In genomic region chr14:12541733-12542132, GRCm38 (mm10) we compare ENCODE assay signal across 30 mouse cellular contexts.
A peak's percentile ranks its signal among the peaks of the same experiment; 100 is the strongest.
DNase-seq lines count a peak whose midpoint lies in the region; ATAC-seq and TF ChIP-seq lines count a peak whose summit lies in the region.
"Had no signal": no experiment of that assay in that cellular context is flagged by ENCODE, and none has a peak within 500 bp of the region (broad histone marks: within the 10 kb centered on the region; RNA-seq: fewer than 3 reads in every experiment).

No protein-coding gene starts in this region.

- peak; percentile 32 for DNase-seq in forebrain, embryonic 14.5 days (ENCODE audit: low spot score)
- no peak for DNase-seq in forebrain, embryonic 11.5 days (ENCODE audit: low spot score)
- peak; percentile 8 for DNase-seq in lung, embryonic 14.5 days
- DNase-seq in lung, postnatal 0 days (ENCODE audit: low spot score), result no peak
- DNase-seq in mesoderm, embryonic 11.5 days (ENCODE audit: low read depth, low spot score), result peak; percentile 8
- no peak for DNase-seq in cerebellum, adult 8-10 months
- DNase-seq in adrenal gland, adult 2 months, result no peak
- DNase-seq: adrenal gland, postnatal 36 days; cerebellum, adult 11 months; cerebellum, postnatal 14 days; gastrocnemius, postnatal 14 days; heart, adult 11 months; heart, postnatal 10 days; kidney, adult 9 months; kidney, postnatal 14 days; liver; thymus, adult 2 months; thymus, postnatal 4 days had no signal

- peaks cover 20% of the 10 kb centered on the region; the same call in 1 of the 2 replicates for H3K36me3 ChIP-seq in forebrain, embryonic 14.5 days (ENCODE audit: control insufficient read depth, insufficient read depth, low read length)
- no peaks in the 10 kb centered on the region for H3K36me3 ChIP-seq in forebrain, embryonic 11.5 days (ENCODE audit: control insufficient read depth, insufficient read depth, low read length)
- no peaks in the 10 kb centered on the region for H3K36me3 ChIP-seq in lung, embryonic 14.5 days (ENCODE audit: insufficient read depth)
- H3K36me3 ChIP-seq in lung, postnatal 0 days (ENCODE audit: insufficient read depth, low read length), result no peaks in the 10 kb centered on the region
- H3K36me3 ChIP-seq: embryonic facial prominence, embryonic 15.5 days; heart, embryonic 12.5 days; hindbrain, embryonic 10.5 days; limb, embryonic 10.5 days; liver, embryonic 15.5 days had no signal

- no peak overlapping the region for H3K27ac ChIP-seq in forebrain, embryonic 14.5 days (ENCODE audit: low read depth, low read length)
- H3K27ac ChIP-seq in forebrain, embryonic 11.5 days (ENCODE audit: low read depth, low read length), result no peak overlapping the region
- no peak overlapping the region for H3K27ac ChIP-seq in lung, embryonic 14.5 days (ENCODE audit: low read depth)
- H3K27ac ChIP-seq in lung, postnatal 0 days (ENCODE audit: low read length), result no peak overlapping the region
- H3K27ac ChIP-seq: embryonic facial prominence, embryonic 15.5 days; hindbrain, embryonic 10.5 days; layer of hippocampus, adult 2 months; limb, embryonic 10.5 days; liver, embryonic 15.5 days; macrophage; midbrain, embryonic 12.5 days; neural tube, embryonic 15.5 days; stomach, postnatal 0 days had no signal

- H3K4me3 ChIP-seq in forebrain, embryonic 14.5 days (ENCODE audit: low read depth, low read length), result no peak overlapping the region
- no peak overlapping the region for H3K4me3 ChIP-seq in forebrain, embryonic 11.5 days (ENCODE audit: low read depth, low read length)
- no peak overlapping the region for H3K4me3 ChIP-seq in lung, embryonic 14.5 days (ENCODE audit: low read depth, low read length)
- no peak overlapping the region for H3K4me3 ChIP-seq in lung, postnatal 0 days (ENCODE audit: low read depth, low read length)
- H3K4me3 ChIP-seq: embryonic facial prominence, embryonic 15.5 days; heart, embryonic 12.5 days; hindbrain, embryonic 10.5 days; layer of hippocampus, adult 2 months; limb, embryonic 10.5 days; liver, embryonic 15.5 days; midbrain, embryonic 12.5 days; neural tube, embryonic 15.5 days had no signal

- H3K4me2 ChIP-seq in forebrain, embryonic 14.5 days (ENCODE audit: low read length), result no peak overlapping the region
- H3K4me2 ChIP-seq in forebrain, embryonic 11.5 days (ENCODE audit: low read depth, low read length, severe bottlenecking), result no peak overlapping the region
- no peak overlapping the region for H3K4me2 ChIP-seq in lung, embryonic 14.5 days
- no peak overlapping the region for H3K4me2 ChIP-seq in lung, postnatal 0 days (replicated peaks; ENCODE audit: low read depth, low read length)
- H3K4me2 ChIP-seq: embryonic facial prominence, embryonic 15.5 days; heart, embryonic 12.5 days; liver, embryonic 15.5 days; midbrain, embryonic 12.5 days; neural tube, embryonic 15.5 days had no signal

- no peaks in the 10 kb centered on the region for H3K4me1 ChIP-seq in forebrain, embryonic 14.5 days (ENCODE audit: control insufficient read depth, insufficient read depth, low read length)
- no peaks in the 10 kb centered on the region for H3K4me1 ChIP-seq in forebrain, embryonic 11.5 days (replicated peaks; ENCODE audit: control insufficient read depth, insufficient read depth, low read length)
- H3K4me1 ChIP-seq in lung, embryonic 14.5 days (ENCODE audit: insufficient read depth), result no peaks in the 10 kb centered on the region
- no peaks in the 10 kb centered on the region for H3K4me1 ChIP-seq in lung, postnatal 0 days (ENCODE audit: insufficient read depth, low read depth, low read length)
- H3K4me1 ChIP-seq: embryonic facial prominence, embryonic 15.5 days; heart, embryonic 12.5 days; hindbrain, embryonic 10.5 days; limb, embryonic 10.5 days; liver, embryonic 15.5 days; midbrain, embryonic 12.5 days; neural tube, embryonic 15.5 days had no signal

- no peak overlapping the region for H3K9ac ChIP-seq in forebrain, embryonic 14.5 days (ENCODE audit: low read length)
- H3K9ac ChIP-seq in forebrain, embryonic 11.5 days (ENCODE audit: low read length), result no peak overlapping the region
- no peak overlapping the region for H3K9ac ChIP-seq in lung, embryonic 14.5 days
- no peak overlapping the region for H3K9ac ChIP-seq in lung, postnatal 0 days (replicated peaks; ENCODE audit: low read depth)
- H3K9ac ChIP-seq: embryonic facial prominence, embryonic 15.5 days; heart, embryonic 12.5 days; liver, embryonic 15.5 days; midbrain, embryonic 12.5 days; neural tube, embryonic 15.5 days had no signal

- 48% methylated on average over 2 of the region's 2 CpGs for WGBS in forebrain, embryonic 14.5 days
- 43% methylated on average over 2 of the region's 2 CpGs for WGBS in forebrain, embryonic 11.5 days
- WGBS in lung, embryonic 14.5 days, result 34% methylated on average over 2 of the region's 2 CpGs
- WGBS in lung, postnatal 0 days, result 27% methylated on average over 2 of the region's 2 CpGs

- no peaks in the 10 kb centered on the region for H3K27me3 ChIP-seq in forebrain, embryonic 14.5 days (replicated peaks; ENCODE audit: control insufficient read depth, insufficient read depth, low read length)
- H3K27me3 ChIP-seq in forebrain, embryonic 11.5 days (ENCODE audit: control insufficient read depth, insufficient read depth, low read length), result no peaks in the 10 kb centered on the region
- H3K27me3 ChIP-seq in lung, embryonic 14.5 days (ENCODE audit: insufficient read depth, low read length), result no peaks in the 10 kb centered on the region
- H3K27me3 ChIP-seq in lung, postnatal 0 days (replicated peaks; ENCODE audit: insufficient read depth, low read length), result no peaks in the 10 kb centered on the region
- H3K27me3 ChIP-seq: embryonic facial prominence, embryonic 15.5 days; heart, embryonic 12.5 days; liver, embryonic 15.5 days; neural tube, embryonic 15.5 days had no signal

- no peaks in the 10 kb centered on the region for H3K9me3 ChIP-seq in forebrain, embryonic 14.5 days (replicated peaks; ENCODE audit: control insufficient read depth, low read length)
- H3K9me3 ChIP-seq in forebrain, embryonic 11.5 days (ENCODE audit: control insufficient read depth, low read length), result no peaks in the 10 kb centered on the region
- H3K9me3 ChIP-seq in lung, embryonic 14.5 days (ENCODE audit: low read depth, low read length), result no peaks in the 10 kb centered on the region
- no peaks in the 10 kb centered on the region for H3K9me3 ChIP-seq in lung, postnatal 0 days (ENCODE audit: low read length)
- H3K9me3 ChIP-seq: embryonic facial prominence, embryonic 15.5 days; heart, embryonic 12.5 days; hindbrain, embryonic 10.5 days; limb, embryonic 10.5 days; liver, embryonic 15.5 days; midbrain, embryonic 12.5 days; neural tube, embryonic 15.5 days had no signal

- TF ChIP-seq CTCF in lung, embryonic 14.5 days (IDR thresholded peaks at IDR 0.05; ENCODE audit: low read depth), result no peak
- no peak for TF ChIP-seq CTCF in lung, postnatal 0 days (IDR thresholded peaks at IDR 0.05)

- TF ChIP-seq EP300 in lung, postnatal 0 days (IDR thresholded peaks at IDR 0.05), result no peak

- ATAC-seq in forebrain, embryonic 14.5 days, result no peak
- no peak for ATAC-seq in forebrain, embryonic 11.5 days (replicated peaks; ENCODE audit: low FRiP score)
- ATAC-seq in lung, embryonic 14.5 days (ENCODE audit: insufficient read depth), result no peak
- ATAC-seq in lung, postnatal 0 days, result no peak
- ATAC-seq: CD4-positive, CD25-positive, alpha-beta regulatory T cell, adult 4 months; intestine, embryonic 16.5 days had no signal

Comparison
In these comparisons a context has a peak if more than half of its experiments do, and no peak if none do; other contexts are left out.
1. DNase-seq: peak in forebrain, embryonic 14.5 days (single experiment), lung, embryonic 14.5 days (single experiment) and mesoderm, embryonic 11.5 days (single experiment); none in forebrain, embryonic 11.5 days (single experiment), lung, postnatal 0 days (single experiment), cerebellum, adult 8-10 months (single experiment) and adrenal gland, adult 2 months (single experiment).